Mouse (Mus musculus): ENCODE results near the gene Sestd1. TPM values are rescaled to one million over a fixed set of nuclear protein-coding genes. Genes with fewer than 3 reads are reported as not detected.

Sestd1 gene
- 0.47 and 2.7 TPM in 2 replicates for polyA plus RNA-seq (2011; ENCODE audit: insufficient read depth, insufficient read length, low replicate concordance, missing spikeins)

GRCm38 (mm10) chr2:77280512-77281409, at the start of gene Sestd1:
Gene Sestd1 (minus strand): TSS chr2:77280592.
- Histone ChIP-seq H3K27ac (ENCODE audit: control insufficient read depth, insufficient read depth, low read depth, low read length, poor library complexity) (peak within 1 kb of the TSS; percentile 61; the same call in 1 of the 2 replicates), H3K4me1 (ENCODE audit: control insufficient read depth, insufficient read depth, low read length) (no peaks in the 10 kb centered on the region; the same call in 1 of the 2 replicates), H3K4me3 (replicated peaks; ENCODE audit: control insufficient read depth, low read depth, low read length) (peak within 1 kb of the TSS; percentile 51)
- no peak for TF ChIP-seq POLR2A (IDR thresholded peaks at IDR 0.05; ENCODE audit: borderline replicate concordance, control insufficient read depth, low read depth, low read length)
- 13% methylated on average over 69 of the region's 73 CpGs for WGBS

DNA sequence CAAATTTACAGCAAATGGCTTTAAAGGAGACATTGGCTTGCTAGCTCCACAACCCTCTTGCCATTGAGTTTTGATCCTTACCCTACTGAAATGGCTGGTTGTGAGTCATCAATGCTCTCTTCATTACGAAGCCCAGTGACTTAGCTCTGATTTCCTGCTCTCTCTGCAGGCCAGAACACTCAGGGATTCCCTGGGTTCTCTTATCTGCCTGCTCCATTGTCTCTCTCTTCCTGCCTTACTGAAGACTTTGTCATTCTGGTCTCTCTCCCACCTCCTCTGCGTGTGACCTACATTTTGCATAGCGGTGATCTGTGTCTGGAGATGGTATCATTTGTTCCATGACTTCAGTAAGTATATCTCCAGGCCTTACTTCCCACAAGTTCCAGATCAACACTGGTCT, 46.9 kb upstream of the Sestd1 start:
- Histone ChIP-seq H3K4me1 (ENCODE audit: control insufficient read depth, insufficient read depth, low read length) (no peaks in the 10 kb centered on the region), H3K27ac (ENCODE audit: control insufficient read depth, insufficient read depth, low read depth, low read length, poor library complexity) (no peak overlapping the region), H3K4me3 (replicated peaks; ENCODE audit: control insufficient read depth, low read depth, low read length) (no peak overlapping the region)
- WGBS = 75% methylated on average over 3 of the region's 3 CpGs
- TF ChIP-seq POLR2A (IDR thresholded peaks at IDR 0.05; ENCODE audit: borderline replicate concordance, control insufficient read depth, low read depth, low read length) = no peak
- no peak for TF ChIP-seq CTCF (IDR thresholded peaks at IDR 0.05; ENCODE audit: control insufficient read depth, insufficient read depth, low read length)

DNA sequence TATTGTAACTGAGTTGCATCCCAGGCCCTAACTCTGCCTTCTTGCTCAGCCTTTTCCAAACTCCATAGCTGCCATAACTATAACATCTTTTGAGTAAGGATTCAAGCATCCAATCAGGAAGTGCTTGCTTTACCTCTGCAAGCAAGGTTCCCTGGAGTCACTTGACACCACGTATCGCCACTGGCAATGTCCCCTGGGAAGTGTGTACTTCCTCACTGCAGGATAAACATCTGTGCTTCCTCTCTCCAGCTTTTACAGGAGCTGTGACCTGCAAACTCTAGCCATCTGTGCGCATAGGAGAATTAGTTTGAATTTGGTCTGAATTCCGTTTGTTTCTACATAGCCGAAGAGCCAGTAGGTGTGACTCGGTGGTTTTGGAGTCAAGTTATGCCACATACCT, 43.3 kb upstream of the Sestd1 start:
- Histone ChIP-seq H3K27ac (ENCODE audit: control insufficient read depth, insufficient read depth, low read depth, low read length, poor library complexity) (no peak overlapping the region), H3K4me1 (ENCODE audit: control insufficient read depth, insufficient read depth, low read length) (no peaks in the 10 kb centered on the region), H3K4me3 (replicated peaks; ENCODE audit: control insufficient read depth, low read depth, low read length) (no peak overlapping the region)
- TF ChIP-seq CTCF (IDR thresholded peaks at IDR 0.05; ENCODE audit: control insufficient read depth, insufficient read depth, low read length) (no peak), POLR2A (IDR thresholded peaks at IDR 0.05; ENCODE audit: borderline replicate concordance, control insufficient read depth, low read depth, low read length) (no peak)
- WGBS = 54% methylated on average over 6 of the region's 6 CpGs

GRCm38 (mm10) chr2:77323156-77323555, 42.8 kb upstream of the Sestd1 start:
- TF ChIP-seq POLR2A (IDR thresholded peaks at IDR 0.05; ENCODE audit: borderline replicate concordance, control insufficient read depth, low read depth, low read length) = no peak
- TF ChIP-seq CTCF (IDR thresholded peaks at IDR 0.05; ENCODE audit: control insufficient read depth, insufficient read depth, low read length) = no peak
- no peak overlapping the region for H3K4me3 ChIP-seq (replicated peaks; ENCODE audit: control insufficient read depth, low read depth, low read length)
- WGBS = 87% methylated on average over 9 of the region's 9 CpGs
- no peak overlapping the region for H3K27ac ChIP-seq (ENCODE audit: control insufficient read depth, insufficient read depth, low read depth, low read length, poor library complexity)
- no peaks in the 10 kb centered on the region for H3K4me1 ChIP-seq (ENCODE audit: control insufficient read depth, insufficient read depth, low read length)

GRCm38 (mm10) chr2:77319196-77319595, 38.8 kb upstream of the Sestd1 start:
- Histone ChIP-seq H3K4me1 (ENCODE audit: control insufficient read depth, insufficient read depth, low read length) (no peaks in the 10 kb centered on the region), H3K4me3 (replicated peaks; ENCODE audit: control insufficient read depth, low read depth, low read length) (no peak overlapping the region), H3K27ac (ENCODE audit: control insufficient read depth, insufficient read depth, low read depth, low read length, poor library complexity) (no peak overlapping the region)
- WGBS = 74% methylated on average over 5 of the region's 5 CpGs
- no peak for TF ChIP-seq CTCF (IDR thresholded peaks at IDR 0.05; ENCODE audit: control insufficient read depth, insufficient read depth, low read length)
- TF ChIP-seq POLR2A (IDR thresholded peaks at IDR 0.05; ENCODE audit: borderline replicate concordance, control insufficient read depth, low read depth, low read length) = no peak

DNA sequence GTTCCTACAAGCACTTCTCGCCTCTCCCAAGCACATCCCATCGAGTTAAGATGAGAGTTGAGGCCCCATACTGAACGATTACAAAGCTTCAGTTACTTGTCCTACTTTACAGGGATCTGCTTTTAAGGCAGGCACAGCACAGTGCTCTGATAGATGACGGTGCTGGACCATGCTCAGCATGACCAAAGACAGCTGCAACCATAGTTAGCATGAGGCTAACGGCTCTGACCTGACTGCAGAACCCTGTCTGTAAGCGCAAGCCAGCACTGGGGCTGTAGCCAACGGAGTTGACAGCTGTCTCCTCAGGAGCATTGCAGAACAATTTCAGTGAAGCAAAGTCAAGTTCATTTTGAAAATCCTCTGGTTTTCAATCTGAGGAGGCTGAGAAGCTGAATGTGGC, 36.6 kb upstream of the Sestd1 start:
- no peak for TF ChIP-seq POLR2A (IDR thresholded peaks at IDR 0.05; ENCODE audit: borderline replicate concordance, control insufficient read depth, low read depth, low read length)
- TF ChIP-seq CTCF (IDR thresholded peaks at IDR 0.05; ENCODE audit: control insufficient read depth, insufficient read depth, low read length) = no peak
- 69% methylated on average over 7 of the region's 7 CpGs for WGBS

DNA sequence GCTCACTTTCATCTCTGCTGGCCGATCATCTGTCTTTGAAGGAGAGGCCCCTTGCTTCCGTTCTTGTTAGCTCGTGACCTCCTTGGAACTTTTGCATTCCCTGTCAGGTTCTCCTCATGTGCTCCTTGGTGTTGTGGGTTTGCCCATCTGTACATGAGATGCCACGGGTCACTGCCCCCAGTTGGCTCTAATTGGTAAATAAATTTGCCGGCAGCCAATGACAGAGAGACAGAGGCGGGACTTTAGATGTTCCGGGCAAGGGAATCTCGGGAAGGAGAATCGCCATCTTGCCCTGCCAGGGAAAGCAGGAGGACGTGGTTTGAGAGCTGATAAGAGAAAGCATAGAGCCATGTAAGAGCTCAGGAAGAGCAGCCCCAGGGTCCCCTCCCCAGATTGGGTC, 33.5 kb upstream of the Sestd1 start:
- H3K4me1 ChIP-seq (ENCODE audit: control insufficient read depth, insufficient read depth, low read length) = no peaks in the 10 kb centered on the region
- TF ChIP-seq CTCF (IDR thresholded peaks at IDR 0.05; ENCODE audit: control insufficient read depth, insufficient read depth, low read length) (no peak), POLR2A (IDR thresholded peaks at IDR 0.05; ENCODE audit: borderline replicate concordance, control insufficient read depth, low read depth, low read length) (no peak)
- 82% methylated on average over 10 of the region's 10 CpGs for WGBS
- no peak overlapping the region for H3K27ac ChIP-seq (ENCODE audit: control insufficient read depth, insufficient read depth, low read depth, low read length, poor library complexity)
- H3K4me3 ChIP-seq (replicated peaks; ENCODE audit: control insufficient read depth, low read depth, low read length) = no peak overlapping the region

More for the DNA sequence above, 36.6 kb upstream of the Sestd1 start:
- H3K27ac ChIP-seq (ENCODE audit: control insufficient read depth, insufficient read depth, low read depth, low read length, poor library complexity) = no peak overlapping the region
- no peaks in the 10 kb centered on the region for H3K4me1 ChIP-seq (ENCODE audit: control insufficient read depth, insufficient read depth, low read length)
- H3K4me3 ChIP-seq (replicated peaks; ENCODE audit: control insufficient read depth, low read depth, low read length) = no peak overlapping the region

GRCm38 (mm10) chr2:77312616-77313015, 32.2 kb upstream of the Sestd1 start:
- WGBS = 88% methylated on average over 9 of the region's 9 CpGs
- TF ChIP-seq POLR2A (IDR thresholded peaks at IDR 0.05; ENCODE audit: borderline replicate concordance, control insufficient read depth, low read depth, low read length) (no peak), CTCF (IDR thresholded peaks at IDR 0.05; ENCODE audit: control insufficient read depth, insufficient read depth, low read length) (no peak)
- H3K4me3 ChIP-seq (replicated peaks; ENCODE audit: control insufficient read depth, low read depth, low read length) = no peak overlapping the region
- H3K4me1 ChIP-seq (ENCODE audit: control insufficient read depth, insufficient read depth, low read length) = no peaks in the 10 kb centered on the region
- no peak overlapping the region for H3K27ac ChIP-seq (ENCODE audit: control insufficient read depth, insufficient read depth, low read depth, low read length, poor library complexity)
